Mouse (Mus musculus): ENCODE measurements around the gene B230118H07Rik.

Gene B230118H07Rik

DNA sequence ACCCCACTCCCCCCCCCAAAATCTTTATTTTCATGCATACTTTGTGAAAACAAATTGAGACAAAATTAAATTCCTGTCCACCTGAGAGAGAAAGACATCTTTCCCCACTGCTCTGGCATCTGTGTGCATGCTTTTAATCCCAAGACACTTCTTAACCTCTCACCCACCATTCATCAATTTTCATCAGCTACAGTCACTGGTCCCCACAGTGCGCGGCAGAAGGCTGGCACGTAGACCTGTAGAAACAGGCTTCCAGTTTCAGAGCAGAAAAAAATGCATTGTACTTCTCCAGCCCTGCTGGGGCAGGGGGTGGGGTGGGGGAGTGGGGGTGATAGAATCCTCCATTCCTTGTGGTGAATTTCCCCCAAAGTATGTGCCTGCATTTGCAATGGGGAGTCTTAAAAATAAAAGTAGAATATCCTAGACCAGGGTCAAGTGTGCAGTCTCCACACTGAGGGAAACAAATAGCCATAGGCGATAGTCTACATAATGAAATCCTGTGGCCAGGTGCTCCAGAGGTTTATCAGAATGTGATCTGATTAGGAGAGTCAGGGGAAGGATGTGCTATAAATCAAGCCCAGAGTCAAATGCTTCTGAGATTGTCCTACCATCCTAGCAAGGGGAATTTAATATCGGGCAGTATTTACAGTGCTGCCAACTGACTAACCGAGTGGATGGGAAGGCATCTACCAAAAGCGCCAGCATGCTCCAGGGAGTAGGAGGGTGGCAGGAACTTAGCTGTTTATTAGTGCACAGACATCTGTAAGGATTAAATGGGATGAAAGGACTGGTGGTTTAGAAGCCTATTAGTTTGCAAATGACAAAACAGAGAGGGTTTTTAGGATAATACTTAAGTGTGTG lies 10.1 kb downstream of the B230118H07Rik start:
- no peak for DNase-seq

GRCm38 (mm10) chr2:101628297-101629236 lies 20.8 kb downstream of the B230118H07Rik start:
- DNase-seq, result peak; percentile 96

DNA sequence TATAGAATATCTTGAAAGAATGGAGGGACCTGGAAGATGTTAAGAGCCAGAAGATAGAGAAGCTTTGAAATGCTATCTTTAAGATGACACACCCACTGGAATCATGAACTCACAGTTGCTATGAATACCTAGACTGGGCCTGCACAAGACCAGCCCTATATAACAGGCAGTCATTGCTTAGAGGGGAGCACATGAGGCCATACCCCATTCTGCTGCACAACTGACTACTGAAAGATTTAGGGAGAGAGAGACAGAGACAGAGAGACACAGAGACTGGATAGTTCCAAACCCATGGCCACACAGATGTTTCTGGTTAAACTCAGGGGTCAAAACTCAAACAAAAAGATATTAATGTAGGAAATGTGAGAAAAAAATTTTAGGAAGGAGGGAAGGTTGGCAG lies 22.1 kb downstream of the B230118H07Rik start:
- DNase-seq, result no peak

DNA sequence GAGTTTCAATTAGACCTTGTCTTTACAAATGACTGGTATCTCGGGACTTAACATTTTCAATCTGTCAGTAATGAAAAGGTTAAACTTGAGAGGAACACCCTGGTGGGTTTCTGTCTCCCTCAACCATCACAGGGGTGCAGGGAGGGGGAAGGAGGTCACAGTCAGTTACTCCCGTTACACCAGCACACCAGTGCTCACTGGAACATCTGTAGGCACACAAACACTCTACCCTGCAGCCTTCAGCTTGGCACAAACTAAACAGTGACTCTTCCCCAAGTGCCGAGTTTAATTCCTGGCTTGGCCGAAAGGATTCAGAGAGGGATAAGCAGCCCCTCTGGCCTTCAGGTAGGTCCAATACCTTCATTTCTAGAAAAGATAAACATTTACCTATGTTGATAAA lies 24.8 kb downstream of the B230118H07Rik start, which contains the start of gene Rag2:
Gene Rag2 (plus strand): TSS at position 193 of the 400 bp plus-strand sequence.
- no peak for DNase-seq

DNA sequence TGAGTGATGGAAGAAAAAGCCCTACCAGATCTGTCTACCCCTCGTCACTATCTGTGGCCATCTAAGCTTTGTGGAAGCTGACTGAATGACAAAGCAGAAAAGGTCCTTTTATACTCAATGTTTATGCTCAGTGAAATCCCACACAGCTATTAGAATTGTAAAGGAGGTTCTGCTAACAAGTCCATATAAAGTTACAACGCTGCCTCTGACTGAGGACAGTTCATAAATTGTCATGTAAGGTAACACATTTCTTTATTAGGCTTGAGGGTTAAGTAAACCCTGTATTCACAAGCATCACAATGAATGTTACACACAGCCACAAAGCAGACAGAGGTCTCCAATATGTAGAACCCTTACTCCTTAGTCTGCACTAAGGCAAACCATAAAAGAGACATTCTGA lies 25.3 kb downstream of the B230118H07Rik start:
- DNase-seq, result no peak

DNA sequence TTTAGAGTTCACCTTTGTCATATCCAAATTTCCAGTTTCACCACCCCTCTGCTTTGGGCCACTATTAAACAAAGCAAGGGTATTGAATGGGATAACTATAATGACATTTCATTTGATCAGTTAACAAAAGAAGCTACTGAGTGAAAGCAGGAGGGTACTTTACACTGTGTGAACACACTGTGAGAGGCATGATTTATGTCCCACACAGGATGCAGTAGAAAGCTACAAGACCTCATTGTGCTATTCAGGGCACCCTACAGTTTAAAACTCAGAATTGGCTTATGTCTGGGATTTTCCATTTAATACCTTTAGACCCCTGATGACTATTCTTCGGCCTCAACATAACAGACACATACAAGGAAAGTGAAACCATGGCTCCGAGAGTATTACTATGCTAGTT lies 26.3 kb downstream of the B230118H07Rik start:
- DNase-seq, result no peak

DNA sequence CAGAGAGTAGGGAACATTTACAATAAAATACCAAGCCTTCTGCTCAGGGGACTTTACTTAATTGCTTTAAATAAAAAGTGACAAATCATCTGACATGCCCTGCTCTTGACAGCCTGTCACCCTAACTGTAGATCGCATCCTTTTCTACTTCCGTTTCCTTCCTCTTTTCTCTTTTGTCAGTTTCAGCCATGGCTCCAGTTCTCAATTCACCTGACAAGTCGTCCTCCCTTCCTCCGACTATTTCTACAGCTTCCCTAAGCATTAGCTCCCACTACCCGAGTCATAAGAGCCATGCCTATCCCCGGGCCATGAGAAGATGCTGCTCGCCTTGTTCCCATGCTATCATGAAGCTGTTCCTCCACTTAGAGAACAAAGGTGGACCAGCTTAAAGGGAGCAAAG lies 27.7 kb downstream of the B230118H07Rik start:
- DNase-seq, result no peak

DNA sequence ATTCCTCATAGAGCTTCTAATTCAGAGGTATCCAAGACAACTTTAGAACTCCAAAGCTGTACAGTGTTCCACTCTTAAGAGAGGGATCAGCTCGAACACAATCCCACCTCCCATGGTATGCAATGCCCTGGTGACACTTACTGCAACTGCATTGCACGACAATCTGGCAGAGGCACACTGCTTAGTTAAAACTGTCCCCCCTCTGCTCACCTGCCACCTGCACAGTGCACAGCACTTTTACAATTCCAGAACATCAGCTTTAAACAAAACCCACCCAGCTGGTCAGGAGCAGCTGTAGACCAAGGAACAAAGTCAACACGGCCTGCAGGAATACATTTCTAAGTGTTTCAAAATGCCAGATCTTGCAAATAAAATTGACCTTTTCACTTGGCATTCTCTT lies 28.4 kb downstream of the B230118H07Rik start:
- no peak for DNase-seq

DNA sequence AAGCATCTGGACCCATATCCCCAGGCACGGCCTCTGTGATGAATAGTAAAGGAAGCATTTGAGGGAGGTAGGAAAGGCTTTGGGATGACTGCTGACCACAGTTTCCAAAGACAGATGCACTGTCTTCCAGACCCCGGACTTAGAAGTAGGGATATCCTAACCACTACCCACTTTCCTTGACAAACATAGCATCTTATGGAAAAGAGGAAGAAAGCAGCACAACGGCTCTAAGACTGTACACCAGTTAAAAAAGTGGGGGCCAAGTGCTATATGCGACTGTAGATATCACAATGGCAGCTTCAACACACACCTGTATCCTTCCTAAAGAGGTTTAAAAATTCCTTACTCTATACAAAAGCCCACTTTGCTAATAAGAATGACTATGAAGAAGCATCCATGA lies 31.0 kb downstream of the B230118H07Rik start:
- no peak for DNase-seq

GRCm38 (mm10) chr2:101615464-101616305 lies 33.6 kb downstream of the B230118H07Rik start:
- no peak for DNase-seq

DNA sequence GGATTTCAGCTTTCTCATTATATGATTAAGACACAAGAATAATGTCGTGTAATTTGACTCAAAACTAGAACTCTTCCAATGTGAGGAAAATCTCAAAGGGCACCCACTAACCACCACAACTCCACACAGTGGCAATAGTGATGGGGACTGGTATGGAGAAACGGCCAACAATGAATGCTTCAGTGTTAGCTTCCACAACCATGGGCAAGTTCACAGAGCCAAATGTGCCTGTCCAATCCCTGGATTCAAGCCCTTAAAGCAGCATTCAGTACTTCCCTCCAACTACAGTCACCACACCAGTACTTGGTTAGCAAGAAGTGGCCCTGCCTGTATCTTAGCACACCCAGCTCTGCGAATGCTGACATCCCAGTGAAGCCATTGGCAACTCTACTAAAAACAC lies 38.5 kb downstream of the B230118H07Rik start:
- no peak for DNase-seq

- DNase-seq, result no peak
Measured at GRCm38 (mm10) chr2:101608232-101608894, 41.0 kb downstream of the B230118H07Rik start.

DNA sequence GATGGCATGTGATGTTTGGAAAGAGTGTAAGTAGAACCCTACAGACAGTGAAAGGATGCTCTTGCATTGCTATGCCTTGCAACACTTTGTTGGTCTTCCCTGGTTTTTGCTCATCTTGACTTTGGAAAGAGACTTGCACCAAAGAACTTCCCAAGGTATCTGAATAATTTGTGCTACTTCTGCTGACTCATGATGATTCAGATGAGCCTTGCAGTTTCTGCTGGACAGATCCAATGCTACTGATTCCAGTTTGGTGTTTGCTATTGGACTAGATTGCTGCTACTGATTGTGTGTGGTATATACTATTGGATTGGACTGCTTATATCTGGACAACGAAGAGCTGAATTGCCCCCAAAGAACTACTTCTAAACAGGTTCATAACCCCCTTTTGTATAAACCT lies 46.2 kb downstream of the B230118H07Rik start:
- no peak for DNase-seq

DNA sequence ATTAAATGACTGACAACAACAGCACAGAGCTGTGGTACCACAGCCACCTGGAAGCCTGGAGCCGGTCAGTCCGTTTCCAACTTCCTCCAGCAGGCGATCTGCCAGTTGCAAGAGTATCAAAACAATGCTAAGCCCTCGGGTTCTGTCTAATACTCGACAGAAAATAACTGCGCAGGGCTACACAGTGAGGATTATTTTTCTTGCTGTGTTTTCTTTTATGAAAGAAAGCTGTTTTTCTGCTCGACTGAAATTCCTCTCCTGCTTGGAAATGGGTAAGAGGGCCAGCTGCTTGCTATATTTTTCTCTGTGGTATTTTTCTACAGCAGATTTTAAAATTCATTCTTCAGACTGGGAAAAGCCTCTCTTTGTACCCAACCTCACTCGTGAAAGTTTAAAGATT lies 48.6 kb downstream of the B230118H07Rik start:
- no peak for DNase-seq

DNA sequence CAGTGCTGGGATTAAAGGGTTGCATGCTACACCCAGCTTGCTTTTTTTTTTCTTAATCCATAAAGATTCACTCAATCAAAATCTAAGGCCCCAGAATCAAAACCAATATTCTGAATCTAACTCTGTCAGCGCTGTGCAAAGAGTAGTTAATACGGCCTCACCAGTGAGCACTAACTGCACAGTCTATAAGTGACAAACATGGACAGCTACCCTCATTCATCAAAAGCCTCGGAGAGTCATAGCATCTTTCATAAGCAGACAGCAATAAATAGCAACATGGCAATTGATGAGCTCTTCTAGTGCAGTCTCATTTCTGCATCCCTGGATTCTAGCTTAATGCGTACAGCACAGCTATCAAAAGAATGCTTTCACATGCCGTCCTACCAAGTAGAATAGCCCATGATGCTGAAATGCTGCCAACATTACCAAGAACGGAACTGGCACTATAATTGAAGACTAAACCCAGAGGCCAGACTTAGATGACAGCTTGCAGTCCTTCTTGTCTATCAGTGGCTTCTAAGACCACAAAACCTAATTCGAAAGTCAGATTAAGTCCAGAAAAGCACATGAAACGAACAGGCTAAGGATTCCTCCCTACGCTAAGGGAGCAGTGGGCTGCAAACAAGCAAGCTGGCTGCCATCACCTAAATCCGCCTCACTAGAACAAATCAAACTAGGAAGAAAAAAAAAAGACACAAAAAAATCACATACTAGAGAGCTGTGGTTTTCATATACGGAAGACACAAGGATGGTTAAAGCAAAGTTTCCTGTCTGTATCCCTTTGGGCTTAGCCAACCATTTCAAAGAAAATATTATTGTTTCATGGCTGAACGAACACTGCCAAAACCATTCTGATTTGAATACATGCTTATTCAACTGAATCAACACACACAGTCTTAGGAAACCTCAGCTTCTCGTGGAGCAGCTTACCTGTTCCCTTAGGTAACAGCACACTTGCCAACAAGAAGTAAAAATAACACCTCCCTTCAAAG lies 50.8 kb downstream of the B230118H07Rik start:
- DNase-seq, result peak; percentile 15

DNA sequence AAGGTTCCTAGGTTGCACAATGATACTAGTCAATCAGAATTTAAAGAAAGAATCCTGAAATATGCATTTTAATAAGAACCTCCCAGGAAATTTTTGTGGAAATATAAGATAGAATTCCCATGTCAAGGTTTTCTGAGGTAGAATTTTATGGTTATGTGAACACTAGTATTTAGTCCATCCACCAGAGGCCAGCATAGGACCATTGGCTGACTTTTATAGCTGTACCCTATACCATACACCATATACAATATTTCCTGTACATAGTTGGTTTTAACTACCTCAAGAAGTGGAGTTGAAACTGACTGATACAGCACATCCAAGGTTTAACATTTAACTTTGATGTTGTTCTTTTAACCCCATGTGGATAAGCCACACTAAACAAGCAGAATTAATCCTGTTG lies 52.1 kb downstream of the B230118H07Rik start:
- DNase-seq, result no peak

DNA sequence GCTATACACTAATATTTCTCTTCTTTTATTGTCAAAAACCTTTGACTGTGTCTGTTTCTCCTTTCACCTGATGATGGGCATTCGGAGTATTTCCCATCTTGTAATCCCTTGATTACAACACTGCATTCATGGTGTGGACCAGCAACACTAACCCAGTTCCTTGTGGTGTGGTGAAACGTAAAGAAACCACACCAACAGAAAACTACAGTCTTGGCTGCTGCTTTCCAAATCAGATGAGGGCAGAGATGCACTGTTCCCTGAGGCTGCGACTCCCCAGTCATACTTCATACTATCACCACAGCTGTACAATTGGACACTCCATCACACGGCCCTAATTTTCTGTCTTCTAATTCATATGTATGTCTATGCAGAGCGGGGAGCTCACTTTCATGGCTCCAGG lies 54.7 kb downstream of the B230118H07Rik start:
- no peak for DNase-seq

DNA sequence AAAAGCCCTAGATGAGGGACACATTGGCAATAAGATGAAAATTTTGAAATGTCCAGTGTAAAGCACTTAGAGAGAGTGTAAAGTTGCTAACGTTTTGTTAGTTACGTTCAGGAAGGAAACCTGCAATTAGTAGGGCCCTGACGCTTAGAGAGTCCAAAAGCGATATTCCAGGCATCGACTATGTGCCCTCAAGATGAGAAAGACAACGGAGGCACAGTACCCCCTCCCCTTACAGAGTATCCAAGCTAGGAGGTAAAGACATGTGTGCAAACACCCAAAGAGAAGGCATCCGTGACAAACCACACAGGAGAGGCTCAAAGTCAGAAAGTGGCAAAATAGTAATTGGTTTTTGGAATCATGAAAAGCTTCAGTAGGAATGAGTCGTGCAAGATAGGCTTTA lies 56.4 kb downstream of the B230118H07Rik start:
- no peak for DNase-seq

- DNase-seq, result no peak
Measured at GRCm38 (mm10) chr2:101592023-101592841, 57.1 kb downstream of the B230118H07Rik start.

DNA sequence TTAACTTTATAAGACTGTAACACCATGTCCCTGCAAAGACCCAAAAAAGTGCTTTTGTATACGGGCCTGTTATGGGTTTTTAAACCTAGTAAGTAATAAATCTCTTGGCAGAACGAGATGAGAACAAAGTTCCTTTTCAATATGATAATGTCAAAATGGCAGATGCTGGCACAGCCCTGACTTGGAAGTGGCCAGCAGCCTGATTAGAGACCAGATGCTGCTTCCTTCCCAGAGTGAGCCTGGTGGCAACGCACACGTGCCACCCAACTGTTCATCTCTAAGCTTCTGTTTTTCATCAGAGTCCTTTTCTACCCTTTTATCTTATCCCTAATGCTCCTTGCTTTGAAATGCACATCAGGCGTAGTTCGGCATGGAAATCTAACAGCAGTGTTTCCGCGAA lies 58.0 kb downstream of the B230118H07Rik start:
- no peak for DNase-seq
